Mouse (Mus musculus): ENCODE results near the gene Adgrv1. TPM values are rescaled to one million over a fixed set of nuclear protein-coding genes. Genes with fewer than 3 reads are reported as not detected.

Gene Adgrv1
- polyA plus RNA-seq, 1 experiment from 2014 or later, result 11.5 TPM

DNA sequence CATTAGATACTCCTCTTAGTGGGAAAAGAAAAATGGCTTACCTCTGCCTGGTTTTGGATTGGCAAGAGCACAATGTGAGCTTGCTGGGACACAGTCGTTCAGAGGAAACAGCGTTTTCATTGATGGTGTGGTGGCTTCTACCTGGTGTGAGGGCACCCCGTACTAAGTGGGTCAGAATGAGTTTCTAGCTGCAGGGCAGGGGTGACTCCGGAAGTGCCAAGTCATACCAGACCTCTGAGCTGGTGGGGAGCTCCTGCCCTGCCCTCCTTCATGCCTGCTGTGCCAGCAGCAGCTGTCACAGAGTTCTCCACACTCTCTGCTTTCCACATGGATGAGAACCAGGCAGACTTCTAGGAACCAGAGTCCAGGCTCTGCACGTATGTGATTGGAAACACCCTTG is 582.0 kb downstream of the Adgrv1 start:
- ATAC-seq, result no peak
- 80% methylated on average over 5 of the region's 5 CpGs for WGBS
- Histone ChIP-seq H3K36me3 (ENCODE audit: control insufficient read depth, insufficient read depth) (no peaks in the 10 kb centered on the region), H3K4me1 (replicated peaks; ENCODE audit: control insufficient read depth, insufficient read depth, low read length) (no peaks in the 10 kb centered on the region), H3K9me3 (ENCODE audit: control insufficient read depth, low read length) (no peaks in the 10 kb centered on the region), H3K4me2 (ENCODE audit: low read length) (no peak overlapping the region), H3K9ac (replicated peaks; ENCODE audit: low read depth, low read length) (no peak overlapping the region), H3K27me3 (replicated peaks; ENCODE audit: control insufficient read depth, insufficient read depth, low read length) (no peaks in the 10 kb centered on the region), H3K27ac (ENCODE audit: low read length) (no peak overlapping the region), H3K4me3 (replicated peaks; ENCODE audit: low read length) (no peak overlapping the region)

DNA sequence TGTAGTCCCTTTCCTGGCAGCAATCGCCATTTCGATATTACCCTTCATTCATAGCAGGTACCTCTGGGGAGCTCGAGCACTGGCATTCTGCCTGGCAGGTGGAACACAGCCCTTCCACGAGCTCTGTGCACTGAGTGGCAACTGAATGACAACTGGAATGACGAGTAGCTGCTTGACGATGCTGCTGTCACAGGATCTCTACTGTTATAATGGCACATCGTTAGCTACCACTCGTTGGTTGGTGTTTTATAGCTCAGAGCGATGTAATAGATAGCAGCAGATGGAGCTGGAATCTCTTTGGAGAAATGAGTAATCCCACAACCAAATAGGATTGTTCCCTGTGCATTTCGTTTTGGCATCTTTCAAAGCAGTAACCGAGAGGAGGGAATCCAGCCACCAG is 587.6 kb downstream of the Adgrv1 start:
- Histone ChIP-seq H3K36me3 (ENCODE audit: control insufficient read depth, insufficient read depth) (no peaks in the 10 kb centered on the region), H3K27ac (ENCODE audit: low read length) (no peak overlapping the region)
- 30% methylated on average over 11 of the region's 11 CpGs for WGBS

More for the DNA sequence above, 587.6 kb downstream of the Adgrv1 start:
- no peak overlapping the region for H3K9ac ChIP-seq (replicated peaks; ENCODE audit: low read depth, low read length)
- H3K4me2 ChIP-seq (ENCODE audit: low read length), result no peak overlapping the region
- no peaks in the 10 kb centered on the region for H3K4me1 ChIP-seq (replicated peaks; ENCODE audit: control insufficient read depth, insufficient read depth, low read length)
- no peak overlapping the region for H3K4me3 ChIP-seq (replicated peaks; ENCODE audit: low read length)
- ATAC-seq, result peak; percentile 61
- H3K27me3 ChIP-seq (replicated peaks; ENCODE audit: control insufficient read depth, insufficient read depth, low read length), result no peaks in the 10 kb centered on the region
- no peaks in the 10 kb centered on the region for H3K9me3 ChIP-seq (ENCODE audit: control insufficient read depth, low read length)

Small RNAs within 50 kb of the gene (microRNA-seq; reads per million reads assigned to microRNA genes)
- not detected for gene Gm25241

Other genes starting within 250 kb of the Adgrv1 start
- gene Lysmd3, start 24.5 kb upstream of the Adgrv1 start, polyA plus RNA-seq (2015; fragmentation: Nextera tagmentation; extraction: Ambion mirVana), result 20.3 and 27.9 TPM in 2 replicates
- gene Polr3g, start 77.9 kb upstream of the Adgrv1 start, polyA plus RNA-seq (2015; fragmentation: Nextera tagmentation; extraction: Ambion mirVana), result 3.3 and 3.8 TPM in 2 replicates
- gene Mblac2, start 78.2 kb upstream of the Adgrv1 start, polyA plus RNA-seq (2015; fragmentation: Nextera tagmentation; extraction: Ambion mirVana), result 33.9 and 38.4 TPM in 2 replicates
- gene Cetn3, start 149.9 kb upstream of the Adgrv1 start, polyA plus RNA-seq (2015; fragmentation: Nextera tagmentation; extraction: Ambion mirVana), result 285 and 300 TPM in 2 replicates